Mouse (Mus musculus) cerebellum, postnatal 25 days (tissue): ENCODE measurements at regions not wholly inside any gene's neighbourhood (a gene's known extent, or its start where the extent isn't known, plus 50 kb on each side); places are given as distances from the start of the nearest gene placed in this dataset.

Experiments used
- DNase-seq, 2 experiments: peaks; one replicate each; pipeline ENCODE4 v3.0.0; 2021; ENCODE audit warnings: mixed read lengths in 2 of 2

- DNase-seq: peak in 1 of 2 experiments; percentile 25
These were observed 1068.5 kb upstream of the Klhl29 start for GRCm38 (mm10) chr12:6444026-6444425.

DNA sequence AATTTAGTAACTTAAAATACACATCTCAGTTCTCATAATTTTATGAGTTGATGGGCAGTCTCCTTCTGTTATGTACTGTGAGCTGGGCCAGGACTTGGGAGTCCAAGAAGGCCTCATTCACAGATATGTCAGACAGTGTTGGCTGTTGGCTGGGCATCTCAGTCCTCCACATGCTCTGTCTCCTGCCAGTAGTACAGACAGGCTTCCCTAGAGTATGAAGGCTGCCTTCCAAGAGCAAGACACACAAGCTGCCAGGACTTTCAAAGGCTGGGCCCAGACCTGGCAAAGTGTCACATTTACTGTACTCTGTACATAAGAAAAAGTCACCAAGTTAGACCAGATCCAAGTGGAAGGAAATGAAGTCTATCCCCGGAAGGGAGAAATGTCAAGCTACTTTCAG lies 1042.3 kb upstream of the Klhl29 start:
- DNase-seq: peak; percentile 44 to 61

- DNase-seq: no peak
These were observed 1025.1 kb upstream of the Klhl29 start for GRCm38 (mm10) chr12:6400591-6400990.

- DNase-seq: no peak
These were observed 1006.4 kb upstream of the Klhl29 start for GRCm38 (mm10) chr12:6381833-6382232.

DNA sequence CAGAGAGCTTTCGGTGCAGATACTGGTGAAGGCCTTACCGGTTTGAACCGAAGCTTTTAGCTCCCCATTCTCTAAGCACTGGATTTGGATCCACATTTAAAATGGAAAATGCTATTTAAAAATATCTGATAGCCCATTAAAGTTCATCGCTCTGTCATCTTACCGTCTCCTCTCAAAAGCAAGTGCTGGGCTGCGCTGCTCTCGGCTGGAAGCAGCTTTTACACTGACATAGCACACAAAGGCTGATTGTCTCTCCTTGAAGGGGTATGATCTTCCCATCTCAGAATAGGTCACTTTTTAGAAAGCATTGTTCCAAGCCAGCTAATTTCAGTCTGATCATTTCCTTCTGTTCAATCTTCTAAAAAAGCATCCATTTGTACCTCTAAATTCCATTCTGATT lies 992.1 kb upstream of the Klhl29 start:
- DNase-seq: no peak
